Mouse (Mus musculus) olfactory bulb, adult 2 months (tissue): ENCODE measurements around the gene Olfr1098.

Source experiments
- CTCF ChIP-seq: fragments of 200-500 bp; IDR thresholded peaks from 2 replicates; pipeline ENCODE4 v1.5.1; 2012; ENCODE audit warnings: low read depth, mild to moderate bottlenecking, low read length, moderate library complexity; ENCODE audit not compliant: insufficient read depth
- POLR2A ChIP-seq: fragments of 200-500 bp; IDR thresholded peaks from 2 replicates; pipeline ENCODE4 v1.6.1; 2012; ENCODE audit warnings: mild to moderate bottlenecking, low read depth, low read length, moderate library complexity; ENCODE audit not compliant: insufficient read depth

- TF ChIP-seq CTCF (no peak), POLR2A (no peak)
These were observed 49.6 kb downstream of the Olfr1098 start, which contains the start of gene Gm13723 for GRCm38 (mm10) chr2:86874702-86875101.
